Mouse (Mus musculus) spleen, adult 2 months (tissue): ENCODE data around the gene Mrpl45.

ENCODE experiments used
- CTCF ChIP-seq: fragments of 200-500 bp; IDR thresholded peaks from 2 replicates; pipeline ENCODE4 v1.5.1; 2011; ENCODE audit warnings: mild to moderate bottlenecking, inconsistent platforms; ENCODE audit not compliant: insufficient read depth, insufficient read length, insufficient replicate concordance; ENCODE audit errors: extremely low read depth
- POLR2A ChIP-seq: fragments of 200-500 bp; IDR thresholded peaks from 2 replicates; pipeline ENCODE4 v1.6.1; 2011; ENCODE audit warnings: low read depth, low read length, inconsistent platforms

DNA sequence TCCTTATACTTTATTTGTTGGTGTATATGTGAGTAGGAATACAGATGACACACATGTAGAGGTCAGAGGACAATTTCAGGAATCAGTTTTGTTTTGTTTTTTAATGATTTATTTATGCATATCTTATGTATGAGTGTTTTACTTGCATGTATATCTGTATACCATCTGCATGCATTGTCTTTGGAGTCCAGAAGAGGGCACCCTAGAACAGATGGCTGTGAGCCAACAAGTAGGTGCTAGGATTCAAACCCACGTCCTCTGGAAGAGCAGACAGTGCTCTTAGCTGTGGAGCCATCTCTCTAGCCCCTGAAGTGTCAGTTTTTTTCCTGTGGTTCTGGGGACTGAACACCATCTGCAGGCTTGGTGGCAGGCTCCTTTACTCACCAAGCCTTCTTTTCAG is 9.7 kb downstream of the Mrpl45 start:
- TF ChIP-seq CTCF (no peak), POLR2A (no peak)
